Mouse (Mus musculus) forebrain, embryonic 10.5 days (tissue): ENCODE measurements at regions not wholly inside any gene's neighbourhood (a gene's known extent, or its start where the extent isn't known, plus 50 kb on each side); places are given as distances from the start of the nearest gene placed in this dataset.

Source experiments
- DNase-seq: peaks from one replicate; pipeline ENCODE4 v3.0.0-alpha.2; 2017; ENCODE audit warnings: low spot score; ENCODE audit errors: extremely low spot score
- H3K27ac ChIP-seq: fragments of 300-500 bp; sonication (generic); 2 replicates; pipeline ENCODE4 v1.5.1; 2016; ENCODE audit warnings: mild to moderate bottlenecking
- H3K27me3 ChIP-seq: fragments of 300-500 bp; sonication (generic); 2 replicates; pipeline ENCODE4 v1.6.1; 2016; ENCODE audit warnings: mild to moderate bottlenecking; ENCODE audit not compliant: poor library complexity, severe bottlenecking
- H3K36me3 ChIP-seq: fragments of 300-500 bp; sonication (generic); replicated peaks from 2 replicates; pipeline ENCODE4 v1.6.1; 2016; ENCODE audit warnings: mild to moderate bottlenecking, moderate library complexity
- H3K4me1 ChIP-seq: fragments of 300-500 bp; sonication (generic); 2 replicates; pipeline ENCODE4 v1.6.1; 2016
- H3K4me3 ChIP-seq: fragments of 300-500 bp; sonication (generic); 2 replicates; pipeline ENCODE4 v1.5.1; 2016; ENCODE audit warnings: mild to moderate bottlenecking, moderate library complexity
- H3K9me3 ChIP-seq: fragments of 300-500 bp; sonication (generic); 2 replicates; pipeline ENCODE4 v1.6.1; 2016; ENCODE audit warnings: mild to moderate bottlenecking, moderate library complexity
- WGBS: fragments of 180-500 bp; shearing (Covaris S2); methylation state at CpG from one replicate; pipeline ENCODE4 v1.1.7; 2016; 5-methylcytosine and 5-hydroxymethylcytosine counted together

- DNase-seq, result no peak
- 86% methylated on average over 17 of the region's 17 CpGs for WGBS
- Histone ChIP-seq H3K36me3 (no peaks in the 10 kb centered on the region), H3K4me3 (no peak overlapping the region), H3K9me3 (no peaks in the 10 kb centered on the region), H3K4me1 (peaks cover 10% of the 10 kb centered on the region), H3K27me3 (peaks cover 52% of the 10 kb centered on the region), H3K27ac (0 out of 2 replicates have a peak overlapping the region, but pooled peaks have one; percentile 48)
Measured at GRCm38 (mm10) chr16:29865075-29865740, 199.0 kb upstream of the Hes1 start.

- Histone ChIP-seq H3K27me3 (peaks cover 39% of the 10 kb centered on the region), H3K4me1 (peaks cover 20% of the 10 kb centered on the region)
- WGBS, result 86% methylated on average over 5 of the region's 5 CpGs
Measured at GRCm38 (mm10) chr16:29871395-29871794, 192.8 kb upstream of the Hes1 start.

GRCm38 (mm10) chr16:29876196-29876595, 188.0 kb upstream of the Hes1 start:
- Histone ChIP-seq H3K9me3 (no peaks in the 10 kb centered on the region), H3K4me1 (peaks cover 51% of the 10 kb centered on the region), H3K27me3 (peaks cover 75% of the 10 kb centered on the region), H3K27ac (peak overlapping the region; percentile 72; the same call in 1 of the 2 replicates), H3K36me3 (no peaks in the 10 kb centered on the region), H3K4me3 (no peak overlapping the region)
- peak; percentile 47 for DNase-seq
- 3% methylated on average over 8 of the region's 8 CpGs for whole genome bisulfite sequencing

More at GRCm38 (mm10) chr16:29871395-29871794, 192.8 kb upstream of the Hes1 start:
- no peak for DNase-seq
- H3K27ac ChIP-seq, result 0 out of 2 replicates have a peak overlapping the region, but pooled peaks have one; percentile 32
- H3K36me3 ChIP-seq, result no peaks in the 10 kb centered on the region
- no peak overlapping the region for H3K4me3 ChIP-seq
- no peaks in the 10 kb centered on the region for H3K9me3 ChIP-seq

GRCm38 (mm10) chr16:29877372-29878123, 186.6 kb upstream of the Hes1 start:
- 25% methylated on average over 10 of the region's 10 CpGs for WGBS
- no peaks in the 10 kb centered on the region for H3K36me3 ChIP-seq
- DNase-seq, result no peak
- H3K27ac ChIP-seq, result peak overlapping the region; percentile 56; the same call in 1 of the 2 replicates
- peaks cover 76% of the 10 kb centered on the region for H3K27me3 ChIP-seq
- H3K4me3 ChIP-seq, result no peak overlapping the region
- H3K4me1 ChIP-seq, result peaks cover 56% of the 10 kb centered on the region
- H3K9me3 ChIP-seq, result no peaks in the 10 kb centered on the region

- H3K27ac ChIP-seq, result 0 out of 2 replicates have a peak overlapping the region, but pooled peaks have one; percentile 41
- H3K27me3 ChIP-seq, result peaks cover 67% of the 10 kb centered on the region
- no peaks in the 10 kb centered on the region for H3K36me3 ChIP-seq
- 88% methylated on average over 6 of the region's 6 CpGs for WGBS
- DNase-seq, result no peak
- no peaks in the 10 kb centered on the region for H3K9me3 ChIP-seq
- no peak overlapping the region for H3K4me3 ChIP-seq
- peaks cover 77% of the 10 kb centered on the region for H3K4me1 ChIP-seq
Measured at GRCm38 (mm10) chr16:29879665-29880064, 184.5 kb upstream of the Hes1 start.

- Histone ChIP-seq H3K4me3 (no peak overlapping the region), H3K36me3 (no peaks in the 10 kb centered on the region), H3K27me3 (peaks cover 79% of the 10 kb centered on the region), H3K9me3 (no peaks in the 10 kb centered on the region), H3K4me1 (peaks cover 75% of the 10 kb centered on the region), H3K27ac (peak overlapping the region; percentile 81)
- no peak for DNase-seq
- 55% methylated on average over 12 of the region's 12 CpGs for WGBS
Measured at GRCm38 (mm10) chr16:29881497-29881896, 182.7 kb upstream of the Hes1 start.

GRCm38 (mm10) chr16:29882226-29882972, 181.8 kb upstream of the Hes1 start:
- peak overlapping the region; percentile 19; the same call in 1 of the 2 replicates for H3K4me3 ChIP-seq
- H3K27ac ChIP-seq, result peak overlapping the region; percentile 81
- DNase-seq, result peak; percentile 80
- H3K9me3 ChIP-seq, result no peaks in the 10 kb centered on the region
- 8% methylated on average over 10 of the region's 10 CpGs for WGBS
- H3K27me3 ChIP-seq, result peaks cover 79% of the 10 kb centered on the region
- no peaks in the 10 kb centered on the region for H3K36me3 ChIP-seq
- peaks cover 69% of the 10 kb centered on the region for H3K4me1 ChIP-seq

- H3K27me3 ChIP-seq, result peaks cover 79% of the 10 kb centered on the region
- H3K27ac ChIP-seq, result peak overlapping the region; percentile 81
- DNase-seq, result peak; percentile 65
- peaks cover 7% of the 10 kb centered on the region; the same call in 1 of the 2 replicates for H3K9me3 ChIP-seq
- H3K36me3 ChIP-seq, result no peaks in the 10 kb centered on the region
- WGBS, result 7% methylated on average over 10 of the region's 10 CpGs
- H3K4me3 ChIP-seq, result peak overlapping the region; percentile 30; the same call in 1 of the 2 replicates
- H3K4me1 ChIP-seq, result peaks cover 64% of the 10 kb centered on the region
Measured at GRCm38 (mm10) chr16:29883252-29883992, 180.8 kb upstream of the Hes1 start.

- WGBS, result 82% methylated on average over 4 of the region's 4 CpGs
- peak overlapping the region; percentile 81 for H3K27ac ChIP-seq
- no peaks in the 10 kb centered on the region for H3K36me3 ChIP-seq
- peaks cover 70% of the 10 kb centered on the region for H3K27me3 ChIP-seq
- peaks cover 7% of the 10 kb centered on the region; the same call in 1 of the 2 replicates for H3K9me3 ChIP-seq
- peaks cover 61% of the 10 kb centered on the region for H3K4me1 ChIP-seq
- DNase-seq, result no peak
- H3K4me3 ChIP-seq, result no peak overlapping the region
Measured at GRCm38 (mm10) chr16:29884899-29885298, 179.3 kb upstream of the Hes1 start.

GRCm38 (mm10) chr16:29886755-29887154, 177.4 kb upstream of the Hes1 start:
- Histone ChIP-seq H3K4me1 (peaks cover 61% of the 10 kb centered on the region), H3K27me3 (peaks cover 55% of the 10 kb centered on the region), H3K4me3 (no peak overlapping the region), H3K36me3 (no peaks in the 10 kb centered on the region), H3K9me3 (peaks cover 7% of the 10 kb centered on the region; the same call in 1 of the 2 replicates), H3K27ac (0 out of 2 replicates have a peak overlapping the region, but pooled peaks have one; percentile 35)
- DNase-seq, result no peak
- 87% methylated on average over 4 of the region's 4 CpGs for WGBS

GRCm38 (mm10) chr16:29889346-29889745, 174.8 kb upstream of the Hes1 start:
- Histone ChIP-seq H3K27me3 (peaks cover 61% of the 10 kb centered on the region), H3K4me1 (peaks cover 61% of the 10 kb centered on the region), H3K36me3 (no peaks in the 10 kb centered on the region), H3K27ac (peak overlapping the region; percentile 62), H3K4me3 (no peak overlapping the region), H3K9me3 (peaks cover 7% of the 10 kb centered on the region; the same call in 1 of the 2 replicates)
- 41% methylated on average over 4 of the region's 4 CpGs for WGBS
- DNase-seq, result no peak

GRCm38 (mm10) chr16:29891472-29891871, 172.7 kb upstream of the Hes1 start:
- peaks cover 46% of the 10 kb centered on the region for H3K27me3 ChIP-seq
- H3K4me1 ChIP-seq, result peaks cover 62% of the 10 kb centered on the region
- H3K27ac ChIP-seq, result 0 out of 2 replicates have a peak overlapping the region, but pooled peaks have one; percentile 44
- H3K9me3 ChIP-seq, result peaks cover 7% of the 10 kb centered on the region; the same call in 1 of the 2 replicates
- H3K4me3 ChIP-seq, result no peak overlapping the region
- WGBS, result 64% methylated on average over 7 of the region's 7 CpGs
- no peaks in the 10 kb centered on the region for H3K36me3 ChIP-seq
- no peak for DNase-seq
